Mouse (Mus musculus) bone marrow macrophage, adult 2 months (primary cell): ENCODE data around the gene Jade3.

Source experiments
- CTCF ChIP-seq: IDR thresholded peaks from 2 replicates; pipeline ENCODE4 v1.5.1; 2012; ENCODE audit warnings: low read depth, mild to moderate bottlenecking, low read length, moderate library complexity
- POLR2A ChIP-seq: IDR thresholded peaks from 2 replicates; pipeline ENCODE4 v1.6.1; 2012; ENCODE audit warnings: mild to moderate bottlenecking, low read depth, low read length, borderline replicate concordance

- no peak for TF ChIP-seq CTCF
- TF ChIP-seq POLR2A = no peak
These were observed 32.5 kb upstream of the Jade3 start for GRCm38 (mm10) chrX:20392942-20393341.
